Mouse (Mus musculus) cerebellum, adult 2 months (tissue): ENCODE measurements around the gene Nfya.

Experiments
- CTCF ChIP-seq: fragments of 200-500 bp; IDR thresholded peaks from 2 replicates; pipeline ENCODE4 v1.5.1; 2011; ENCODE audit warnings: low read depth, mild to moderate bottlenecking, control low read depth, low read length, moderate library complexity, borderline replicate concordance; ENCODE audit not compliant: insufficient read depth
- POLR2A ChIP-seq: fragments of 200-500 bp; IDR thresholded peaks from 2 replicates; pipeline ENCODE4 v1.6.1; 2011; ENCODE audit warnings: low read length, control low read depth, borderline replicate concordance; ENCODE audit not compliant: insufficient read depth

DNA sequence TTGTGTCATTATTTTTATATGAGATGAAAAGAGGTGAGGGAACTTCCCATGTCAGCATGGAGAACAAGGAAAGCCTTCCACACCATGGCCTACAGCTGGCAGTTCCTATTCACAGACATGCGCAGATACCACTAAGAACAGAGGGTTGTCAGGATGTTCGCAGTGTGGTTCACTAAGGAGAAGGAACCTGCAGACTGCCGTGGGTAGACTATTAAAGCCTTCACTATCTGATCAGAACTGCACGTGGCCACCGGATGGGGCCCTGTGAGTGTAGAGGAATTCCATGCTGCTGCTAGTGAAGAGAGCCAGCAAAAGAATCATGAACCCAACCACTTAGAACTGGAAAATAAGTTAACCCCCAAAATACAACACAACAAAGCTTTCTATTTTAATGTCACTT, 20.3 kb downstream of the Nfya start:
- no peak for TF ChIP-seq CTCF
- no peak for TF ChIP-seq POLR2A
